Mouse (Mus musculus) CH12.LX (cell line): ENCODE data around the gene Uts2r. TPM values are rescaled to one million over a fixed set of nuclear protein-coding genes. Genes with fewer than 3 reads are reported as not detected.

Source experiments
- DNase-seq: peaks from one replicate; pipeline ENCODE4 v3.0.0-alpha.2; 2013; ENCODE audit errors: extremely low read depth
- H3K27ac ChIP-seq: 2 replicates; pipeline ENCODE4 v1.5.1; 2012; ENCODE audit warnings: low read depth, mild to moderate bottlenecking, control low read depth, moderate library complexity; ENCODE audit not compliant: insufficient read depth
- H3K27me3 ChIP-seq: replicated peaks from 2 replicates; pipeline ENCODE3; 2012; ENCODE audit warnings: inconsistent platforms
- H3K36me3 ChIP-seq, 2 experiments: replicated peaks in 1 of 2; 2 replicates each; pipeline versions ENCODE3 to v1.6.1; 2012; ENCODE audit warnings: inconsistent platforms in 1 of 2, low read length in 1 of 2, mild to moderate bottlenecking in 1 of 2, mixed read lengths in 1 of 2, moderate library complexity in 1 of 2; ENCODE audit not compliant: control insufficient read depth in 1 of 2, insufficient read depth in 1 of 2
- H3K4me1 ChIP-seq, 2 experiments: 2 replicates each; pipeline ENCODE4 v1.6.1; 2012; ENCODE audit warnings: inconsistent platforms in 1 of 2, moderate library complexity in 1 of 2; ENCODE audit not compliant: insufficient read depth in 2 of 2, control insufficient read depth in 1 of 2
- H3K4me2 ChIP-seq: 2 replicates; pipeline ENCODE4 v1.6.1; 2012; ENCODE audit warnings: low read depth, mild to moderate bottlenecking, control low read depth; ENCODE audit not compliant: poor library complexity, insufficient read depth, severe bottlenecking
- H3K4me3 ChIP-seq, 3 experiments: fragments of 150-350 bp in 1 of 3; sonication (generic) in 1 of 3; replicated peaks in 1 of 3; 2 replicates each; pipeline versions ENCODE3 to v1.5.1; 2011 to 2012; ENCODE audit warnings: low read depth in 2 of 3, low read length in 2 of 3, mild to moderate bottlenecking in 2 of 3, moderate library complexity in 2 of 3, control low read depth in 1 of 3, improper control_type of control experiment in 1 of 3, inconsistent platforms in 1 of 3, mixed read lengths in 1 of 3; ENCODE audit not compliant: poor library complexity in 1 of 3
- H3K79me2 ChIP-seq: replicated peaks from 2 replicates; pipeline ENCODE4 v1.6.1; 2012; ENCODE audit warnings: mild to moderate bottlenecking, moderate library complexity; ENCODE audit not compliant: control insufficient read depth, poor library complexity, insufficient read depth, severe bottlenecking; ENCODE audit errors: extremely low read depth
- H3K9ac ChIP-seq: 2 replicates; pipeline ENCODE4 v1.6.1; 2012; ENCODE audit warnings: low read depth, mild to moderate bottlenecking, control low read depth, moderate library complexity; ENCODE audit not compliant: insufficient read depth
- H3K9me3 ChIP-seq: replicated peaks from 2 replicates; pipeline ENCODE3; 2012; ENCODE audit warnings: low read length, inconsistent platforms, mixed read lengths
- BHLHE40 ChIP-seq: IDR thresholded peaks from 2 replicates; pipeline ENCODE4 v1.6.1; 2011; ENCODE audit warnings: mild to moderate bottlenecking, low read depth, low read length, improper control_type of control experiment
- CHD1 ChIP-seq: IDR thresholded peaks from 2 replicates; pipeline ENCODE4 v1.6.1; 2012; ENCODE audit warnings: low read depth, low read length, improper control_type of control experiment, inconsistent platforms
- CHD2 ChIP-seq: IDR thresholded peaks from 2 replicates; pipeline ENCODE4 v1.6.1; 2011; ENCODE audit warnings: low read length, improper control_type of control experiment
- E2F4 ChIP-seq: IDR thresholded peaks from 2 replicates; pipeline ENCODE4 v1.6.1; 2011; ENCODE audit warnings: low read depth, low read length, improper control_type of control experiment; ENCODE audit not compliant: insufficient replicate concordance
- ELF1 ChIP-seq: IDR thresholded peaks from 2 replicates; pipeline ENCODE4 v1.6.1; 2014; ENCODE audit warnings: low read depth, mild to moderate bottlenecking, inconsistent platforms, low read length, improper control_type of control experiment
- EP300 ChIP-seq: IDR thresholded peaks from 2 replicates; pipeline ENCODE4 v1.6.1; 2011; ENCODE audit warnings: low read length, improper control_type of control experiment
- ETS1 ChIP-seq: conservative IDR thresholded peaks from 2 replicates; pipeline ENCODE4 v1.6.1; 2012; ENCODE audit warnings: low read depth, mild to moderate bottlenecking, inconsistent platforms, low read length, improper control_type of control experiment, moderate library complexity
- HCFC1 ChIP-seq: IDR thresholded peaks from 2 replicates; pipeline ENCODE4 v1.6.1; 2012; ENCODE audit warnings: low read depth, mild to moderate bottlenecking, inconsistent platforms, low read length, improper control_type of control experiment
- IRF4 ChIP-seq: IDR thresholded peaks from 2 replicates; pipeline ENCODE4 v1.6.1; 2014; ENCODE audit warnings: low read depth, mild to moderate bottlenecking, inconsistent platforms, low read length, improper control_type of control experiment
- JUN ChIP-seq: IDR thresholded peaks from 2 replicates; pipeline ENCODE4 v1.6.1; 2011; ENCODE audit warnings: low read depth, mild to moderate bottlenecking, low read length, improper control_type of control experiment, moderate library complexity; ENCODE audit not compliant: insufficient read depth
- JUND ChIP-seq: conservative IDR thresholded peaks from 2 replicates; pipeline ENCODE4 v1.6.1; 2011; ENCODE audit warnings: low read depth, low read length, improper control_type of control experiment
- KAT2A ChIP-seq: IDR thresholded peaks from 2 replicates; pipeline ENCODE4 v1.6.1; 2012; ENCODE audit warnings: low read length, improper control_type of control experiment, inconsistent platforms; ENCODE audit not compliant: insufficient replicate concordance
- MAZ ChIP-seq: IDR thresholded peaks from 2 replicates; pipeline ENCODE4 v1.6.1; 2012; ENCODE audit warnings: low read depth, mild to moderate bottlenecking, inconsistent platforms, low read length, improper control_type of control experiment, moderate library complexity
- MEF2A ChIP-seq: IDR thresholded peaks from 2 replicates; pipeline ENCODE4 v1.6.1; 2014; ENCODE audit warnings: low read depth, mild to moderate bottlenecking, inconsistent platforms, low read length, improper control_type of control experiment, borderline replicate concordance
- MXI1 ChIP-seq: IDR thresholded peaks from 2 replicates; pipeline ENCODE4 v1.6.1; 2011; ENCODE audit warnings: mild to moderate bottlenecking, low read depth, low read length, improper control_type of control experiment
- MYC ChIP-seq: IDR thresholded peaks from 2 replicates; pipeline ENCODE4 v1.6.1; 2011; ENCODE audit warnings: low read depth, mild to moderate bottlenecking, improper control_type of control experiment, low read length
- NRF1 ChIP-seq: IDR thresholded peaks from 2 replicates; pipeline ENCODE4 v1.6.1; 2014; ENCODE audit warnings: low read depth, mild to moderate bottlenecking, inconsistent platforms, low read length, improper control_type of control experiment, moderate library complexity
- PAX5 ChIP-seq: IDR thresholded peaks from 2 replicates; pipeline ENCODE4 v1.6.1; 2012; ENCODE audit warnings: low read length, inconsistent platforms, mixed read lengths
- POLR2AphosphoS2 ChIP-seq: IDR thresholded peaks from 2 replicates; pipeline ENCODE4 v1.6.1; 2011; ENCODE audit warnings: low read depth, low read length, improper control_type of control experiment
- RCOR1 ChIP-seq: conservative IDR thresholded peaks from 2 replicates; pipeline ENCODE4 v1.6.1; 2012; ENCODE audit warnings: low read depth, mild to moderate bottlenecking, inconsistent platforms, low read length, improper control_type of control experiment
- SMC3 ChIP-seq: IDR thresholded peaks from 2 replicates; pipeline ENCODE4 v1.6.1; 2011; ENCODE audit warnings: low read depth, low read length, improper control_type of control experiment
- TBP ChIP-seq: conservative IDR thresholded peaks from 2 replicates; pipeline ENCODE4 v1.6.1; 2011; ENCODE audit warnings: low read depth, low read length, improper control_type of control experiment
- TCF12 ChIP-seq: IDR thresholded peaks from 2 replicates; pipeline ENCODE4 v1.6.1; 2014; ENCODE audit warnings: low read depth, mild to moderate bottlenecking, inconsistent platforms, low read length, improper control_type of control experiment
- USF1 ChIP-seq: IDR thresholded peaks from 2 replicates; pipeline ENCODE4 v1.6.1; 2014; ENCODE audit warnings: low read depth, mild to moderate bottlenecking, inconsistent platforms, low read length, improper control_type of control experiment
- ZKSCAN1 ChIP-seq: IDR thresholded peaks from 2 replicates; pipeline ENCODE4 v1.6.1; 2012; ENCODE audit warnings: low read depth, inconsistent platforms, low read length, improper control_type of control experiment, borderline replicate concordance
- dilution Hi-C: fragments of 300-500 bp; cut with MboI; formaldehyde crosslinking; loops from 2 replicates; pipeline ENCODE4 v1.14.3; 2020; ENCODE audit warnings: low sequenced_read_pairs; ENCODE audit not compliant: extremely low pct_unique_long_range_greater_than_20kb, extremely low pct_ligation_motif_present
- in situ Hi-C: fragments of 300-500 bp; cut with MboI; formaldehyde crosslinking; loops from 3 replicates; pipeline ENCODE4 v1.14.3; 2019; ENCODE audit warnings: low sequenced_read_pairs, low pct_ligation_motif_present, low pct_unique_long_range_greater_than_20kb, mixed read lengths
- polyA plus RNA-seq: library from polyadenylated mRNA; unstranded; fragments of >175 nt; gene quantifications from 2 replicates; pipeline ENCODE4 v1.2.1, GENCODE M21; 2012; ENCODE audit warnings: low read depth; ENCODE audit not compliant: insufficient read length
- total RNA-seq, 2 experiments: library from RNA; depleted of rRNA; stranded (reverse); fragments of 300-350 nt in 1 of 2; fragments of >200 nt in 1 of 2; gene quantifications; 2 replicates each; pipeline ENCODE4 v1.2.3; 2012 to 2014

Gene Uts2r
- total and polyA plus RNA-seq, 3 experiments = not detected

DNA sequence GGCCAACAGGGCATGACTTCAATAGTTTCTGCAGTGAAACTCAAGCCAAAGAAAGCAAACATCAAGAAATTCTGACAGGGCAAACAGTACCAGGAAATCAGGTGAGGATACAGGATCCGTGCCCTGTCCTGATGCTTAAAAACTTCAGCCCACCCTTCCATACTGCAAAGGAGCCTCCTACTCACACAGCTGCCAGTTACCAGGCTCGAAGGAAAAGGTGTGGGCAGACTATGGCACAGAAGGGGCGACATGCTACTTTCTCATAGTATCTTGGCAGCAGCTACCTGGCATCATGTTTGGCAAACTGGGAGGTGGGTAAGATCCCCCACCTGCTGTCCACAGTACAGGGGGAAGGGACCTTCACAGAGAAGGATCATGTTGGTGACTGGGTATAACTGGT, 33.3 kb downstream of the Uts2r start:
- no peak overlapping the region for H3K9ac ChIP-seq
- dilution Hi-C loops = no loop called here
- in situ Hi-C loops = no loop called here
- no peaks in the 10 kb centered on the region for H3K27me3 ChIP-seq
- H3K4me3 ChIP-seq = no peak overlapping the region
- H3K79me2 ChIP-seq = no peaks in the 10 kb centered on the region
- no peak for DNase-seq
- H3K27ac ChIP-seq = no peak overlapping the region
- H3K4me1 ChIP-seq = peaks cover 0 to 3% of the 10 kb centered on the region in 2 experiments; a peak in 2 of 4 replicates
- TF ChIP-seq HCFC1 = no peak
- no peak for TF ChIP-seq TCF12
- no peak for TF ChIP-seq KAT2A
- no peak for TF ChIP-seq POLR2AphosphoS2
- no peak for TF ChIP-seq IRF4
- no peak for TF ChIP-seq MAZ
- no peak for TF ChIP-seq MEF2A
- no peak for TF ChIP-seq EP300
- no peak for TF ChIP-seq SMC3
- TF ChIP-seq JUN = no peak
- TF ChIP-seq ETS1 = no peak
- TF ChIP-seq CHD2 = no peak
- no peak for TF ChIP-seq USF1
- no peak for TF ChIP-seq BHLHE40
- no peak for TF ChIP-seq JUND
- TF ChIP-seq CHD1 = no peak
- TF ChIP-seq E2F4 = no peak
- TF ChIP-seq TBP = no peak
- TF ChIP-seq MXI1 = no peak
- H3K36me3 ChIP-seq = peaks cover 0 to 11% of the 10 kb centered on the region in 2 experiments
- no peak overlapping the region for H3K4me2 ChIP-seq
- no peaks in the 10 kb centered on the region for H3K9me3 ChIP-seq

GRCm38 (mm10) chr11:121198622-121199021, 38.6 kb downstream of the Uts2r start:
- dilution Hi-C loops = no loop called here
- Histone ChIP-seq H3K27me3 (no peaks in the 10 kb centered on the region), H3K9me3 (no peaks in the 10 kb centered on the region), H3K27ac (no peak overlapping the region), H3K79me2 (no peaks in the 10 kb centered on the region), H3K9ac (no peak overlapping the region), H3K4me2 (no peak overlapping the region), H3K36me3 (peaks cover 0 to 12% of the 10 kb centered on the region in 2 experiments), H3K4me3 (no peak overlapping the region), H3K4me1 (peaks cover 2 to 9% of the 10 kb centered on the region in 2 experiments)
- no peak for DNase-seq
- in situ Hi-C loops = no loop called here
- TF ChIP-seq ELF1 (no peak), RCOR1 (no peak), USF1 (no peak), ZKSCAN1 (no peak), JUN (no peak), PAX5 (no peak), CHD2 (no peak), MYC (no peak), NRF1 (no peak), MXI1 (no peak), ETS1 (no peak), TBP (no peak)
